Mouse (Mus musculus): ENCODE measurements around the gene Lbhd2.

The Lbhd2 gene

DNA sequence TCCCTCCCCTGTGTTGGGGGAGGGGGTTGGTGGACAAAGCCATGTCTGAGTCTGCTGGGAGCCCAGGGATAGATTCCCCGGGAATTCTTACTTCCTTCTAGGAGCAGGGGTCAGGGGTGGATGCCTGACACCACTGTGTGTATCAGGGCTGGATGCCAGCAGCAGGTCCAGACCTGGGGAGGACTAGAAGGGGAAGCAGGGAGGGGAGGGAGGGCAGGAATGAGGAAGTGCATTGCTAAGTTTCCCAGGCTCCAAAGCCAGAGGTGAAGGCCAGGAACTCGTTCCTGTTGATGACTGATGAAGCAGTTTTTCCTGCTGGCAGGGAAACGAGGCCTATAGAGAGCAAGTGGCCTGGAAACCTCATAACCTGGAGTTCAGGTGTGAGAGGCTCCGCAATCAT lies 25.5 kb downstream of the Lbhd2 start:
- DNase-seq (ENCODE audit: low spot score), result no peak

DNA sequence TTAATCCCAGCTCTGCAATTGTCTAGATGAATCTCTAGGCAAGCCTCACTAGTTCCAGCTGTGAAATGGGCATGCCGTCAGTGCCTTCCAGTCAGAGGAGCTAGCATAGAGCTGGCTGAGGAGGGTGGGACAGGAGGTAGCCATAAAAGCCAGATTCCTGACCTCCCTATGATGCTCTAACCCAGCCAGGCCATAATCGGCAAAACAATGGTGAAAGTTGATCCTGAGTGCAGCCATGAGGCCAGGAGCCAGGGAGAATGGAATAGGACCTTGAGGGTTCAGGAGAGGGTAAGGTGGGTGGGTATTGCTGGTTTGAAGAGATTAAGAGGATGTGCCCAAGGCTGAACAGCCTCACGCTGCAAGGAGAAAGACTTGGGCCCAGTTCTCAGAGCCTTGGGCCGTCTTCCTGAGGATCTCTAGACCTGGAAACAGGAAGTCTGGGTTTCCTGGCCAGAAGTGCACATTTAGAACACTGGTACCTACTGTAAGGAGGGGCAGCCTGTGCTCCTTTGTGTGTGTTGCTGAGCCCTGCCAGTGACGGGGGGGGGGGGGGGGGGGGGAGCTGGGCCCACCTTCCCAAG lies 26.2 kb downstream of the Lbhd2 start:
- no peak for DNase-seq (ENCODE audit: low spot score)

DNA sequence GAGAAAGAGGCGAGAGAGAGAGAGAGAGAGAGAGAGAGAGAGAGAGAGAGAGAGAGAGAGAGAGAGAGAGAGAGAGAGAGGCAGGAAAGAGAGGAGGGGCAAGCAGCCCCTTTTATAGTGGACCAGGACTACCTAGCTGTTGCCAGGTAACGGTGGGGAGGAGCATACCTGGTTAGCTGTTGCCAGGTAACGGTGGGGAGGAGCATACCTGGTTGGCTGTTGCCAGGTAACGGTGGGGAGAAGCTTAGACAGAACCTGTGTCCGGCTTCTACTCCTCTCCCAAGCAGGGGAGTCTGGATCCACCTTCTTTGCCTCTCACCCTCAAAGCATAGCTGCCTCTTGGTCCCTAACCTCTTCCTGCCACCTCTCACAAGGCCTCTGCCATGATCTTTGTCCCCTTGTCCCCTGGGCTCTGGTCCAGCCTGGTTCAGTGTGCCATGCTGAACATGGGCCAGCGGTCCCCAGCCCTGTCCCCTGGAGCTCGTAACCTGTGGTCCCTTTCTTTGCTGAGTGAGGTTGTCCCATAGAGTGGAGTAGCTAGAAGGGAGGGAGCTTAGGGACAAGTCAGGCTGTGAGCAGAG lies 27.6 kb downstream of the Lbhd2 start:
- no peak for DNase-seq (ENCODE audit: low spot score)

DNA sequence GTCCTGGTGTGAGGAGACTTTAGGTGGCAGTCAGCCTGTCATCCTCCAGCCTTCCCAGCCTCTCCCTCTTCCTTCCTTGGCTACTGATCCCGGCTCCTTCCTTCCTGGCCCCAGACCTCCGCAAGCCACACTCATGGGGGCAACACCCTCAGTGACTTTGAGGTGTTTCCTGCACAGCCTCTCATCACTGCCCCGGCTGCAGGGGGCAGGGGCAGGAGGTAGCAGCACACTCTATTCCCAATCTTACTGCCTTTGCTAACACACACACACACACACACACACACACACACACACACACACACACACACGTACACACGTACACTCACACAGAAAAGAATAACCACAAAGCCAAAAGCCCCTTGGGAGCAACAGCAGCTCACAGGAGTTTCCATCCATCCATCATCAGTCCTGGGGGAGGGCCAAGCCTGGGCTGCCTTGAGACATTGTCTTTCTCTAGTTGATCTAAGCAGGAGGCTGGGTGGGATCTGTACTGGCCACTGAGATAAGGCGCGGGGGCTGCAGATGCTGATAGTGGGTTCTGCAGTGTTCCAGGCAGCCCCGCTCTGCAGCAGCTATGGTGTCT lies 28.2 kb downstream of the Lbhd2 start:
- no peak for DNase-seq (ENCODE audit: low spot score)

DNA sequence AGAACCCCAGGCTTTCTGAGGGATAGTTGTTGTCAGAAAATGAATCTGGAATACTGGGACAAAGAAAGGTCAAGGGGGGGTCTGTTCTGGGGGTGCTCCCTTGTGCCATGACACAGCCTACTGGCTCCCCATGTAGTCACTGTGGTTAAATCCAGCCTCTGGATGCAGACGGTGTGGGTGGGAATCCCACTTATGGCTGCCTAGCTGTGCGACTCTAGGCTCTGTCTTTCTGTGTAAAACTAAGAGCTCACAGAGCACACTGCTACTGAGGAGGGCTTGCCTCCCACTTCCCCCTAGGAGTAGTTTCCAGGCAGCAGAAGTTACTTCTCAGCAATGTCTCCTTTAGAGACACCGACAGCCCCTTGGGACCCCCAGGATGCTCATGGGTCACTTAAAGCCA lies 29.6 kb downstream of the Lbhd2 start:
- no peak for DNase-seq (ENCODE audit: low spot score)

DNA sequence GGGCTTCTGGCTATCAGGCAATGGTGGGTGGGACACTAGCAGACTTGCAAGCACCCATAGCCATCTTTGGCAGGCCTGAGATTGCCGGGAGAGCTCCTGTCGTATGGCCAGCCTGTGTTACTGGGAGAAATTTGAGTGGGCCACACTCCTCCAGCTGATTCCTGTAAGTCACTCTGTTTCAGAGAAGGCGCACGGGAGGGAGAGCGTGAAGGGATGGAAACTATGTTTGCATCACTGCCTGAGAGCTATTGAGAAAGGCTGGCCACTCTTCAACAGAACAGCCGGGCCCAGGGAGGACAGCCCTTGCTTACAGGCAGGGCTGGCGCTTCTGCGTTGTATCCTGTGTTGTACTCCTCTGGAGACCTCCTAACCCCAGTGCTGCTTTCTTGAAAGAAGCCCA lies 30.0 kb downstream of the Lbhd2 start:
- no peak for DNase-seq (ENCODE audit: low spot score)

GRCm38 (mm10) chr12:111437222-111437900 lies 30.8 kb downstream of the Lbhd2 start:
- no peak for DNase-seq (ENCODE audit: low spot score)

GRCm38 (mm10) chr12:111438850-111439249 lies 32.2 kb downstream of the Lbhd2 start:
- DNase-seq (ENCODE audit: low spot score), result no peak

DNA sequence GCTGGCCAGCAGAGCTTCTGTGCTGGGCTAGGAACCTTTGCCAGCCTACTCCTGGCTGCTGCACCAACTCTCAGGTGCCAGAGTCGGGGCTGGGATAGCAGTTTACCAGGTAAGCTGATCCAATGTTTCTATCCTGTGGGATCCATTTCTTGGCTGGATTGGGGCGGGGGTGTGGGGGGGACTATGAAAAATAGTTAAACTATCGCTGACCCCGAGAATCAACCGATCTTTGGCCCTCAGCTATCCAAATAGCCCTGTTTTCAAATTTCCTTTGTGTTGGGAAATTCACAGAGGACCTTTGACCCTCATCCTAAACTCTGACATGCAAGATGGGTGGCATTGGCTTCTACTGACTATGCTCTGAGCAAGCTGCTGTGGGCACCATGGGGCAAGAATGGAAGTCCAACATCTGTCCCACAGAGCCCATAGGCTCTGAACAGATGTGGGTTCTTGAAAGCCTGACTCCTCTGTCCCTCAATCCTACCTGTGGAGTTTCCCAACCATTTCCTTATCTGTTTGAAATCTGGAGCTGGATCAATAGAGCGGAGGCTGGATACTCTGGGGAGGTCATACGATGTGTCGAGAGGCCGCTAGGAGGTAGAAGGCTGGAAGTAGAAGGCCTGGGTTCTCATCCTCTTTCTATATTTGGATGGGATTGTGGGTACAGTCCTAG lies 34.2 kb downstream of the Lbhd2 start:
- no peak for DNase-seq (ENCODE audit: low spot score)

DNA sequence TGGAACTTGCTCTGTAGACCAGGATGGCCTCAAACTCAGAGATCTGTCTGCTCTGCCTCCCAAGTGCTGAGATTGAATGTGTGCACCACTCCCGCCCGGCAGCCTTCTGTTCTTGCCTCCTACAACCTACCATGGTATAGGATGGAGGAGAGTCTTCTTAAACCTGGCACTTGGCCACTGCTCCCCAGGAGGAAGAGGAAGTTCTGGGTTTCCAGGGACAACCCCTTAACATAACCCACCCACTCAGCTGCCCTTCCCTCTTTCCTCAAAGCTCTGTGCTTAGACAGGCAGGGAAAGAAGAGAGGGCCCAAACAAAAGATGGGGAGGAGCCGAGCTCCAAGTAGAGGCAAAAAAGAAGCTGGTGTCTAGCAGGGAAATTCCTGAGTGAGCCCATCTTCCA lies 34.9 kb downstream of the Lbhd2 start:
- DNase-seq (ENCODE audit: low spot score), result no peak

GRCm38 (mm10) chr12:111442309-111443010 lies 35.9 kb downstream of the Lbhd2 start, which contains the start of gene Tnfaip2:
Gene Tnfaip2, plus strand, starts transcription at chr12:111442469.
- no peak for DNase-seq (ENCODE audit: low spot score)

GRCm38 (mm10) chr12:111443011-111443870 lies 36.6 kb downstream of the Lbhd2 start:
- DNase-seq (ENCODE audit: low spot score), result no peak

DNA sequence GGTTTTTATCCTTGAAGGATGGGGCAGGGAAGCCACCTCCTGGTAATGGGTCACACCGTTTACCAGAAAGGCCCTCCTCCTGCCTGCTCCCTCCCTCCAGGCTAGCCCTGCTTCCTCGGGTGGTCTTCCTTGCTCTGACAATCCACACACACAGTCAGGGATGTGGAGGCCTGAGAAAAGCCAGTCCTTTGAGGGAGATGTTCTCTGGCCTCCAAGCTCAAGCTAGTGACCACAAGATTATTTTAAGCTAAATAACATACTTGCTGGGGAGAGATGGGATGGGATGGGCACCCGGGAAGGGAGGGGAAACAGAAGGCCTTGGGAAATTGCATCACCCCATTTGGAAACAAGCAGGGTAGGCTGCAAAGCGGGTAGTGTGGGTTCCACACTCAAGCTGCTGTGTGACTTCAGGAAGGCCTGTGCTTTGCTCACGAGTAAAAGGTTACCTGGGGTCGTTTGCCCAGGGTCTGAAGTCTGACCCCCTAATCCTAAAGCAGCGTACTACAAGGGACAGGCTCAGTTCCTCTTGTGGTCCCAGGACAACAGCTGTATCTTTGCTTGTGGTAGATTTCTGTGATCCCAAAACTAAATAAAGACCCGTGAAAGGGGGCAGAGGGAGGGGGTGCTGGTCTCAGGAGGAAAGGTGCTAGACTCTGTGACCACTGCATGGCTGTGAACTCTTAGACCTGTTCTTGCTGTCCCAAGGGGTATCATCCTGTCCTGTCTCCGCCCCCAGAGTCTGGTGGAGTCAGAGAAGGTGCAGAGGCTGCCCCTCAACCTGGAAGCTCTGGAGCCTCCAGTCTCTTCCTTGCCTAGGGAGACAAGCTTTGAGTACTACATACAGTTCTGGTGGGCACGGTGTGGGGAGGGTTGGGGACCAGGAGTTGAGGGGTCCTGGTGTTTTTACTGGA lies 37.6 kb downstream of the Lbhd2 start:
- no peak for DNase-seq (ENCODE audit: low spot score)

GRCm38 (mm10) chr12:111445161-111445889 lies 38.7 kb downstream of the Lbhd2 start:
- no peak for DNase-seq (ENCODE audit: low spot score)

- DNase-seq (ENCODE audit: low spot score), result no peak
Measured at GRCm38 (mm10) chr12:111445890-111446613, 39.4 kb downstream of the Lbhd2 start.

DNA sequence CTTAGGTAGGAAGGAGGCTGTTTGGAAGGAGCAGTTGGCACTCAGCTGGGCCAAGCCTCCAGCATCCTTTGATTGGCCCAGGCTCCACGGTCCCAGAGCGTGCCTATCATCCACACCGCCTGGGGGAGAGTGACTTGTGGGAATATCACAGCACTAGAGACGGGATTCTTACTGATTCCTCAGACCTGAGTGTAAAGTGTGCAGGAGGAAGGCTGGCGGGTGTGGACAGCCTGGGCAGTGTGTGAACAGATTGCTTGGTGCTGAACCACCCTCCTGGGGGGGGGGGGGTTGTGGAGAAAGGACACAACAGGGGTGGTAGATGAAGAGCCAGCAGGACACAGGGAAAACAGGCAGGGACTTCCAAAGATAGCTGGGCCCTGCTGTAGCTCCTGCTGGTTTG lies 40.1 kb downstream of the Lbhd2 start:
- DNase-seq (ENCODE audit: low spot score), result no peak

DNA sequence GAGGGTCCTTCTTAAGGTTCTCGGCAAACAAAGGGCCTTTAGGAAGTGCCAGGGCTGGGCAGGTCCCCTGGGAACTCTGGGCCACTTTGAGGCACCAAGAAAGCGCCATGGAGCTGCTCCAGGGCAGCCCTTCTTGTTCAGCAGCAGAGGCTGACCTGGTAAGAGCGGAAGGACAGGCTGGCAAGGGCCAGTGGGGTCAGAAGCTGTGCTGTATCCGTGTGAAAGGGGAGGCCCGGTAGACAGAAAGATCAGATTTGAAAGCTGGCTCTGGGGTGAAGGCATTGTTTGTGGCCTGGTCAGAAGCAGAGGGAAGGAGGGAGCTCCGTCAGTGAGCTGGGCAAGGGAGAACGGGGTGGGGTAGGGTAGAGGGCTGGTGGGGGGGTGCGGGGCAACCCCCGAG lies 40.7 kb downstream of the Lbhd2 start:
- DNase-seq (ENCODE audit: low spot score), result no peak

- no peak for DNase-seq (ENCODE audit: low spot score)
Measured at GRCm38 (mm10) chr12:111447898-111448760, 41.5 kb downstream of the Lbhd2 start.

All from ovary, postnatal 10 days (tissue).